Mouse (Mus musculus): ENCODE data around the gene Tmem150c.

Tmem150c gene

GRCm38 (mm10) chr5:100159638-100159973 is at the start of gene Tmem150c:
Gene Tmem150c (minus strand): TSS chr5:100159808.
- DNase-seq = no peak

GRCm38 (mm10) chr5:100209093-100209492 is 49.5 kb upstream of the Tmem150c start:
- no peak for DNase-seq

- DNase-seq = no peak
These were observed 47.1 kb upstream of the Tmem150c start for GRCm38 (mm10) chr5:100206675-100207074.

- DNase-seq = no peak
These were observed 46.0 kb upstream of the Tmem150c start for GRCm38 (mm10) chr5:100205519-100206189.

GRCm38 (mm10) chr5:100200805-100201204 is 41.2 kb upstream of the Tmem150c start:
- DNase-seq = no peak

- DNase-seq = no peak
These were observed 40.7 kb upstream of the Tmem150c start for GRCm38 (mm10) chr5:100200296-100200695.

GRCm38 (mm10) chr5:100199092-100199853 is 39.7 kb upstream of the Tmem150c start:
- DNase-seq = no peak

GRCm38 (mm10) chr5:100197476-100197875 is 37.9 kb upstream of the Tmem150c start:
- no peak for DNase-seq

- DNase-seq = no peak
These were observed 37.3 kb upstream of the Tmem150c start for GRCm38 (mm10) chr5:100196854-100197431.

GRCm38 (mm10) chr5:100196397-100196796 is 36.8 kb upstream of the Tmem150c start:
- no peak for DNase-seq

GRCm38 (mm10) chr5:100191438-100192190 is 32.0 kb upstream of the Tmem150c start:
- no peak for DNase-seq

GRCm38 (mm10) chr5:100187035-100187901 is 27.7 kb upstream of the Tmem150c start:
- DNase-seq = no peak

- DNase-seq = no peak
These were observed 27.0 kb upstream of the Tmem150c start for GRCm38 (mm10) chr5:100186618-100187017.

GRCm38 (mm10) chr5:100185895-100186294 is 26.3 kb upstream of the Tmem150c start:
- no peak for DNase-seq

GRCm38 (mm10) chr5:100181011-100181410 is 21.4 kb upstream of the Tmem150c start:
- no peak for DNase-seq

GRCm38 (mm10) chr5:100178781-100179165 is 19.2 kb upstream of the Tmem150c start:
- DNase-seq = no peak

- no peak for DNase-seq
These were observed 18.6 kb upstream of the Tmem150c start for GRCm38 (mm10) chr5:100178122-100178780.

- DNase-seq = no peak
These were observed 17.9 kb upstream of the Tmem150c start for GRCm38 (mm10) chr5:100177547-100177946.

- no peak for DNase-seq
These were observed 16.5 kb upstream of the Tmem150c start for GRCm38 (mm10) chr5:100176096-100176495.

- no peak for DNase-seq
These were observed 16.0 kb upstream of the Tmem150c start for GRCm38 (mm10) chr5:100175582-100175981.

- no peak for DNase-seq
These were observed 12.5 kb upstream of the Tmem150c start for GRCm38 (mm10) chr5:100172104-100172503.

All from thymus, postnatal 25 days (tissue).